Mouse (Mus musculus): Measurements from ENCODE around the gene Atp6v0a2.

Atp6v0a2 gene

GRCm38 (mm10) chr5:124637300-124637699 lies 8.9 kb downstream of the Atp6v0a2 start:
- DNase-seq (ENCODE audit: low spot score): no peak

GRCm38 (mm10) chr5:124637836-124638235 lies 9.5 kb downstream of the Atp6v0a2 start:
- DNase-seq (ENCODE audit: low spot score): no peak

GRCm38 (mm10) chr5:124713741-124714140 lies 85.4 kb downstream of the Atp6v0a2 start:
- no peak for DNase-seq (ENCODE audit: low spot score)

DNA sequence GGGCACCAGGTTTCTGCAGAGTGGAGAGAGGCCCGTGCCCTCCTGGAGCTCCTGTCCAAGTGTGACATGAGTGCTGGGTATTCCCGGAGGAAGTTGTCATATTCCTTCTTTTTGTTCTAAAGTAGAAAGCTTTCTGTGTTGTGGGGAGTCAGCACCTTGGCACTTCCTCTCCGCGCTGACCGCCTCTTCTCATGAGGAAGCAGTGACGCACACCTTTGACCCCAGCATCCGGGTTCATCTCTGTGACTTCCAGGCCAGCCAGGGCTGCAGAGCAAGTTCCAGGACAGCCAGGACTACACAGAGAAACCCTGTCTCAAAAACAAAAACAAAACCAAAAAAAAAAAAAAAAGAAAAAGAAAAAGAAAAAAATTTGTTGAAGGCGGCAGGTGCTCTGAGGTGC lies 86.8 kb downstream of the Atp6v0a2 start:
- DNase-seq (ENCODE audit: low spot score): peak; percentile 5

DNA sequence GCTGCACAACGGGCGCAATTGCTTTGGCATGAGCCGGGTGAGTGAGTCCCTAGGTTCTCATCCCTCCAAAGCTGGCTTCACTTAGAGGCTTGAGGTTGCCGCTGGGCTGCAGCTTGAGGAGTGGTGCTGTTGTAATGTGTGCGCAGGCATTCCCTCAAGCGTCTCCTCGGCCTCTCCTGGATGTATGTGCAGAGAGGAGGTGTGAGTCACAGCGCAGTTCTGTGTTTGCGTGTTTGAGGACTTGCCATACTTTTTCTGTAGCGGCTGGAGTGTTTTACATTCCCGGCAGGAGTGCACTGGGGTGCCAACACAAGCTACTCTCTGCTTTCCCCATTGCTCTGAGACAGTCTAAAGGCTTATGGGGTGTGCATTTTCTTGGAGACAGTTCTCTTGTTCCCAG lies 89.6 kb downstream of the Atp6v0a2 start:
- no peak for DNase-seq (ENCODE audit: low spot score)

GRCm38 (mm10) chr5:124718396-124718795 lies 90.0 kb downstream of the Atp6v0a2 start:
- DNase-seq (ENCODE audit: low spot score): no peak

GRCm38 (mm10) chr5:124723125-124723524 lies 94.7 kb downstream of the Atp6v0a2 start:
- DNase-seq (ENCODE audit: low spot score): no peak

DNA sequence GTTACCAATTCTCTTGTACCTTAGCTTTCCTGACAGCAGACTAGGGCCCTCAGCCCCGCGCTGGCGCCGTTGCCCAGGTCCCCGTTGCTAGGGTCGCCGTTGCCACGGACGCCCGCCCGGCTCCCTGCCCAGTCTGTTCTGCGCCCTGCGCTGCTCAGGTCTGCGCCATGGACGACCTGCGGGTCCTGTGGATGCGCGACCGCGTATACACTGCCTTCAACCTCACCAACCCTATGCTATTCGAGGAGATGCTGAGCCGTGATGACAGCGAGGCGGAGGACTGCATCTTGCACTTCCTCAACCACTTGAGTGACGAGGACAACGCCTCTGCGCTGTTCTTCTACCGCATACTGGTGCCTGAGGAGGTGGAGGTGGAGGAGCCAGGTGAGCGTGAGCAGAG lies 96.6 kb downstream of the Atp6v0a2 start, which contains the start of gene Dnah10:
Gene Dnah10, plus strand, starts transcription at position 89 of the 400 bp plus-strand sequence.
- peak; percentile 26 for DNase-seq (ENCODE audit: low spot score)

DNA sequence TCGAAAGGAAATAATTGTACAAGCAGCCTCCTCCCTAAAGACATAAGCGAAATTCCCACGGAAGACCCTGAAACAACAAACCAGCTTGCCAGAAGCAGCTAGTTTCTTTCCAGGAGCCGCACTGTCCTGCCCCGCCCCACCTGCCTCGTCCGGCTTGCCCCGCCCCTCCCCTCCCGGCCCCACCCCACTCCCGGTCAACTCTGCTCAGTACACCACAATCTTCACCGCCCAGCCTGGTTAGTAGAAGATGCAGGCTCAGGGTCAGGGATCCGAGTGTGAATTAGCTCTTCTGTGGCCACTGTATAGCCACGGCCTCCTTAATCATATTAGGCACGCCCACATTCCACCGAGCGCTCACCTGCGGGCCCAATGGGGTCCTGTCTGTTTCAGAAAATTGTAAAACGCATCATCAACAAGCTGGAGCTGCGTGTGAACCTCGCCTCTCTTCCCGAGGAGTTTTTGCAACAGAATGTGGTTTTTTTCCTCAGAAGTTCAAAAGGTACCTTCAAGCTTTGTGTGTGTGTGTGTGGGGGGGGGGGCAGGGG lies 101.4 kb downstream of the Atp6v0a2 start:
- DNase-seq (ENCODE audit: low spot score): peak; percentile 9

DNA sequence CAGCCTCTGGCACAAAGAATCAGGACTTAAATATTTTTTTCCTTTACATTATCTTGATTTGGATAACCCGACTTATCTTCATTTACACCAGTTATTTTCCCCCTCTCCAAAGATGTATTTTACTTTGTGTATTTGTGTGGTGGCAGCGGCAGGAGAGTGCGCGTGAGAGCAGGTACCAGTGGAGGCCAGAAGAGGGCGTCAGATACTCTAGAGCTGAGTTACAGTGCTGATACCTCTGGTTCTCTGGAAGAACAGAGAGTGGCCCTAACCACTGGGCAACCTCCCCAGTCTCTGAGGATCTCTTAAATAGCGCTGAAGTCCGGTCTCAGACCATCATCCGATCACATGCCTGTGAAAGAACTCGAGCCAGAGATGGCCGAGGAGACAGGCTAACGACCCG lies 105.6 kb downstream of the Atp6v0a2 start:
- DNase-seq (ENCODE audit: low spot score): no peak

GRCm38 (mm10) chr5:124741898-124742599 lies 113.7 kb downstream of the Atp6v0a2 start:
- DNase-seq (ENCODE audit: low spot score): no peak

GRCm38 (mm10) chr5:124743841-124744240 lies 115.5 kb downstream of the Atp6v0a2 start:
- no peak for DNase-seq (ENCODE audit: low spot score)

DNA sequence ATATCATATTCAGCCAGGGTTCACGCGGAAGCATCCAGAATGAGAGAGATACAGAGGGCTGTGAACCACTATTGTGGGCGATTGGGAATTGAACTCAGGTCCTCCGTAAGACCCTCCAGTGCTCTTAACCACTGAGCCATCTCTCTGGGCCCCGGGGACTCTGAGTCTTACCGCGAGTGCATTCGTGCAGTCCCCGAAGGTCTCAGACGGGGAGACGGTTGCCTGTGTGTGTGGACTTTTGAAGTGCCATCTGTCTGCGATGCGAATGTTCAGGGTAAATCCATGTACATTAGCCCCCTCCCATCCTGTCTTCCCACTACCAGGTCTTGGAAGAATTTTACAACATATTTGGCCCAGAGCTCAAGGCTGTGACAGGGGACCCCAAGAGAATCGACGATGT lies 117.8 kb downstream of the Atp6v0a2 start:
- no peak for DNase-seq (ENCODE audit: low spot score)

DNA sequence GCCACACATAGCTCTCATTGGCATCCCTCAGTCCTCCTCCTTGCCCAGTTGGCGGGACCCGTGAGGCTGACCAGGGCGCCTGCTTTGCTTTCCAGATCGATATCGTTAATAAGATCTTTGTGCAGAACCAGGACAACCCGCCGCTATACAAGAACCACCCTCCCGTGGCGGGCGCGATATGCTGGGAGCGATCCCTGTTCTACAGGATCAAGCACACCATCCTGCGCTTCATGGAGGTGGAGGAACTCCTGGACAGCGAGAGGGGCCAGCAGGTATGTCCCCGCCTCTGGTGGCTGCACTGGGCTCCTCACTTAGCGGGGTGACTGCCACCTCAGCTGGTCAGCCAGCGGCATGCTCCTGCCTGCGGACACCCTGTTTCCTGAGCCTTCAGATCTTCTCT lies 119.9 kb downstream of the Atp6v0a2 start:
- no peak for DNase-seq (ENCODE audit: low spot score)

- no peak for DNase-seq (ENCODE audit: low spot score)
Measured at GRCm38 (mm10) chr5:124751656-124752055, 123.3 kb downstream of the Atp6v0a2 start.

GRCm38 (mm10) chr5:124761011-124761410 lies 132.6 kb downstream of the Atp6v0a2 start:
- DNase-seq (ENCODE audit: low spot score): peak; percentile 8

GRCm38 (mm10) chr5:124761787-124762186 lies 133.4 kb downstream of the Atp6v0a2 start:
- no peak for DNase-seq (ENCODE audit: low spot score)
